Mouse (Mus musculus): ENCODE measurements around the gene Shoc2.
"Not testable (repeated sequence)": the region's sequence is repeated elsewhere in the genome, so short reads cannot be mapped to it uniquely, and the experiment has no call there.

Shoc2 gene

DNA sequence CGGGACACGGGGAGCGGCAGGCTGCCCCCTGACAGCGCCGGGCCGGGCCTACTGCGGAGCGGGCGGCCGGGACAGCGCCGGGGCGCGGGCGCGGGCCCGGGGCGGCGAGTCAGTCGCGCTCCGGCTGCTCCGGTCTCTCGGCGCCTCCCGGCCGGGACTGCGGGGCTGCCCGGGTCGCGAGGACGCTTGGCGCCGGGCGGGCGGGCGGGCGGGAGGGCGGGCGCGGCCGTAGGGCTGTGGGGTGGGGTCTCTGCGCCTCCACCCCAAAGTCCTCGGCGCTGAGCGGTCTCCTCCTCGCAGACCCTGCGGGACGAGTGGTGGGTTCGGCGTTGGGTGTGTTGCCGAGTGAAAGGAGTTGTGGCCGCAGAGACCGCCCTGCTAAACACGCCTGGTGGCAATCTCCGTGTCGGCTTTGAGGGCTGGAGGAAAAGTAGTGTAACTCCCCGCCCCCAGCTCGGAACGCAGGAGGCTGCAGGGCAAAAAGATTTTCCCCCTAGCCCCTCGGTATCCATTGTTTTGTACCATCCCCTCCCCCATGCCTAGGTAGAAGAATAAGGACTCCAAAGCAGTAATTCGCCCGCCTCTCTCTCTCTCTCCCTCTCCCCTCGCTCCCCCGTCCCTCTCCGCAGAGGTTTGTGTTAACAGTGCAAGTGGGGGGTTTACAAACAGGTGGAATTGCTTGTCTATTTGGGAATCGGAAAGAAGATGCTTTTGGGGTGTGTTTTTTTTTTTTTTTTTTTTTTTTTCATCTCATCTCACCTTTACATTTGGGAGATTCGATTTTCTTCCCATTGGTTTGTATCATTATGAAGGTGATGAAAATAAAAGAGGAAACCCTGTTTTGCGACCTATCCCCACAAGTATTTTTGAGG is 1.3 kb downstream of the Shoc2 start:
- Histone ChIP-seq H3K4me1 (replicated peaks; ENCODE audit: low read depth, low read length) (peaks cover 30% of the 10 kb centered on the region), H3K27me3 (ENCODE audit: insufficient read depth, low read length) (no peaks in the 10 kb centered on the region), H3K4me3 (replicated peaks; ENCODE audit: low read length) (peak overlapping the region; percentile 90), H3K9me3 (ENCODE audit: low read length) (no peaks in the 10 kb centered on the region), H3K36me3 (ENCODE audit: insufficient read depth, low read length) (no peaks in the 10 kb centered on the region)
- no peak for TF ChIP-seq CTCF (conservative IDR thresholded peaks at IDR 0.05; ENCODE audit: low read length)
- TF ChIP-seq NANOG (IDR thresholded peaks at IDR 0.05; ENCODE audit: borderline replicate concordance, low read length) = no peak
- TF ChIP-seq POU5F1 (IDR thresholded peaks at IDR 0.05; ENCODE audit: borderline replicate concordance, low read length) = no peak

DNA sequence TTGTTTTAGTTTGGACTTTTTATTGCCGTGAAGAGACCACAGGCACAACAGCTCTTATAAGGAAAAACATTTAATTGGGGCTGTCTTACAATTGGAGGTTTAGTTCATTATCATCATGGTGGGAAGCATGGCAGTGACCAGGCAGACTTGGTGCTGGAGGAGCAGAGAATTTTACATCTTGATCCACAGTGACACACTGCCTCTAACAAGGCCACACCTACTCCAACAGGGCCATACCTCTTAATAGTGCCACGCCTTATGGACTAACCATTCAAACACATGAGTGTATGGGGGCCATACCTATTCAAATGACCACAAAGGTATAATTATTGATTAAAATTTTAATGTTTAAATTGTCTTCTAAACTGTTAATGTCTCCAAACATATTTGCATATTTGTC is 13.4 kb downstream of the Shoc2 start:
- Histone ChIP-seq H3K9me3 (ENCODE audit: low read length) (no peaks in the 10 kb centered on the region), H3K4me3 (replicated peaks; ENCODE audit: low read length) (no peak overlapping the region), H3K36me3 (ENCODE audit: insufficient read depth, low read length) (no peaks in the 10 kb centered on the region), H3K27me3 (ENCODE audit: insufficient read depth, low read length) (no peaks in the 10 kb centered on the region), H3K4me1 (replicated peaks; ENCODE audit: low read depth, low read length) (peaks cover 23% of the 10 kb centered on the region)
- TF ChIP-seq CTCF (conservative IDR thresholded peaks at IDR 0.05; ENCODE audit: low read length) (no peak), NANOG (IDR thresholded peaks at IDR 0.05; ENCODE audit: borderline replicate concordance, low read length) (no peak), POU5F1 (IDR thresholded peaks at IDR 0.05; ENCODE audit: borderline replicate concordance, low read length) (no peak)

DNA sequence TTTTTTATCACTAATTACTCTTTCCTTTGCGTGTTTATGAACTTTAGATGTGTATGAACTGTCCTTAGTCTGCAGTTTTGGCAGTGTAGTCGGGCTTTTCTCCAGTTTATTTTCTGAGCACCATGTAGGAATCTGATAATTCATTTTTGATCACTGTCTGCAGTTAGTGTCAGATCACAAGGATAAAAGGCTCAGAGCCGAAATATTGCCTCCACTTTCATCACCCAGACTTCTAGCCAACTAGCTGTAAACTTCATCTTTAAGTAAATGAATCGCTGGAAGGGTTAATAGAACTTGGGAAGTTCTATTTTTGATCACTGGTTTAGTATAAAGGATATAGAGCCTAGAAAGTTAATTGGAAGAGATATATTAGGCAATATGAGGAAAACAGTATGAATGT is 18.4 kb downstream of the Shoc2 start:
- TF ChIP-seq POU5F1 (IDR thresholded peaks at IDR 0.05; ENCODE audit: borderline replicate concordance, low read length) (no peak), CTCF (conservative IDR thresholded peaks at IDR 0.05; ENCODE audit: low read length) (no peak), NANOG (IDR thresholded peaks at IDR 0.05; ENCODE audit: borderline replicate concordance, low read length) (no peak)
- Histone ChIP-seq H3K36me3 (ENCODE audit: insufficient read depth, low read length) (no peaks in the 10 kb centered on the region), H3K4me3 (replicated peaks; ENCODE audit: low read length) (no peak overlapping the region), H3K27me3 (ENCODE audit: insufficient read depth, low read length) (no peaks in the 10 kb centered on the region), H3K9me3 (ENCODE audit: low read length) (no peaks in the 10 kb centered on the region), H3K4me1 (replicated peaks; ENCODE audit: low read depth, low read length) (peaks cover under 1% of the 10 kb centered on the region; the same call in 1 of the 2 replicates)

GRCm38 (mm10) chr19:53964347-53964746 is 20.2 kb downstream of the Shoc2 start:
- not testable (repeated sequence) for H3K4me3 ChIP-seq (replicated peaks; ENCODE audit: low read length); H3K36me3 ChIP-seq (ENCODE audit: insufficient read depth, low read length); H3K27me3 ChIP-seq (ENCODE audit: insufficient read depth, low read length); H3K9me3 ChIP-seq (ENCODE audit: low read length); H3K4me1 ChIP-seq (replicated peaks; ENCODE audit: low read depth, low read length)

GRCm38 (mm10) chr19:53964910-53965633 is 21.0 kb downstream of the Shoc2 start:
- TF ChIP-seq CTCF (conservative IDR thresholded peaks at IDR 0.05; ENCODE audit: low read length) = no peak
- TF ChIP-seq NANOG (IDR thresholded peaks at IDR 0.05; ENCODE audit: borderline replicate concordance, low read length) = no peak
- TF ChIP-seq POU5F1 (IDR thresholded peaks at IDR 0.05; ENCODE audit: borderline replicate concordance, low read length) = no peak
- no peak overlapping the region for H3K4me3 ChIP-seq (replicated peaks; ENCODE audit: low read length)
- no peaks in the 10 kb centered on the region for H3K27me3 ChIP-seq (ENCODE audit: insufficient read depth, low read length)
- no peaks in the 10 kb centered on the region for H3K36me3 ChIP-seq (ENCODE audit: insufficient read depth, low read length)
- H3K4me1 ChIP-seq (replicated peaks; ENCODE audit: low read depth, low read length) = no peaks in the 10 kb centered on the region
- no peaks in the 10 kb centered on the region for H3K9me3 ChIP-seq (ENCODE audit: low read length)

- H3K4me1 ChIP-seq (replicated peaks; ENCODE audit: low read depth, low read length) = no peaks in the 10 kb centered on the region
Measured at GRCm38 (mm10) chr19:53969226-53969625, 25.1 kb downstream of the Shoc2 start.

DNA sequence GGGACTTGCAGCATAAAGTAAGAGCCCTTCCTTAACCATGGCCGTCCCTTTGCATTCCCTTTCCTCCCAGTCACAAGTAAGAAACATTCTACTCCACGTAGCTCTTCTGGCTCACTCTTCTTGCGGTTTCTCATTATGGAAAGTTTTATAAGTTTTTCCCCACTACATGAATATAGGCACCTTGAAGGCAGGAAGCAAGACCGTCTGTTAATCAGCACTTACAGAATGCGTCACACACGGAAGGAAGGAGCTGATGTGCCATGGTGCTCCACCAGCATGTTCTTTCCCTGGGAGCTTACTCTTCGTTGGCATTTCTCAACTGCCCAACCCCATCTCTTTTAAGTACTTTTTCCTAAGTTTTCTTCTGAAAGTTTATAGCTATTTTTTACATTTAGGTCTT is 27.8 kb downstream of the Shoc2 start:
- no peaks in the 10 kb centered on the region for H3K4me1 ChIP-seq (replicated peaks; ENCODE audit: low read depth, low read length)
- H3K9me3 ChIP-seq (ENCODE audit: low read length) = no peaks in the 10 kb centered on the region
- H3K27me3 ChIP-seq (ENCODE audit: insufficient read depth, low read length) = no peaks in the 10 kb centered on the region
- no peak overlapping the region for H3K4me3 ChIP-seq (replicated peaks; ENCODE audit: low read length)
- TF ChIP-seq CTCF (conservative IDR thresholded peaks at IDR 0.05; ENCODE audit: low read length) = no peak
- no peak for TF ChIP-seq NANOG (IDR thresholded peaks at IDR 0.05; ENCODE audit: borderline replicate concordance, low read length)
- no peak for TF ChIP-seq POU5F1 (IDR thresholded peaks at IDR 0.05; ENCODE audit: borderline replicate concordance, low read length)
- no peaks in the 10 kb centered on the region for H3K36me3 ChIP-seq (ENCODE audit: insufficient read depth, low read length)

More at GRCm38 (mm10) chr19:53969226-53969625, 25.1 kb downstream of the Shoc2 start:
- Histone ChIP-seq H3K4me3 (replicated peaks; ENCODE audit: low read length) (no peak overlapping the region), H3K36me3 (ENCODE audit: insufficient read depth, low read length) (no peaks in the 10 kb centered on the region), H3K9me3 (ENCODE audit: low read length) (no peaks in the 10 kb centered on the region), H3K27me3 (ENCODE audit: insufficient read depth, low read length) (no peaks in the 10 kb centered on the region)
- TF ChIP-seq NANOG (IDR thresholded peaks at IDR 0.05; ENCODE audit: borderline replicate concordance, low read length) = no peak

- no peak overlapping the region for H3K4me3 ChIP-seq (replicated peaks; ENCODE audit: low read length)
- H3K4me1 ChIP-seq (replicated peaks; ENCODE audit: low read depth, low read length) = no peaks in the 10 kb centered on the region
- no peak for TF ChIP-seq POU5F1 (IDR thresholded peaks at IDR 0.05; ENCODE audit: borderline replicate concordance, low read length)
- TF ChIP-seq CTCF (conservative IDR thresholded peaks at IDR 0.05; ENCODE audit: low read length) = no peak
- no peak for TF ChIP-seq NANOG (IDR thresholded peaks at IDR 0.05; ENCODE audit: borderline replicate concordance, low read length)
- no peaks in the 10 kb centered on the region for H3K27me3 ChIP-seq (ENCODE audit: insufficient read depth, low read length)
- H3K36me3 ChIP-seq (ENCODE audit: insufficient read depth, low read length) = no peaks in the 10 kb centered on the region
- no peaks in the 10 kb centered on the region for H3K9me3 ChIP-seq (ENCODE audit: low read length)
Measured at GRCm38 (mm10) chr19:53973656-53974055, 29.6 kb downstream of the Shoc2 start.

Measured in E14TG2a.4 (cell line).